Mouse (Mus musculus) midbrain, embryonic 15.5 days (tissue): Measurements from ENCODE around the gene Nipal4. TPM values are rescaled to one million over a fixed set of nuclear protein-coding genes. Genes with fewer than 3 reads are reported as not detected.

Experiments
- ATAC-seq: fragments of 200-750 bp; cut with Nextera tagmentation; replicated peaks from 2 replicates; pipeline ENCODE4 v1.8.0; 2017; ENCODE audit warnings: moderate TSS enrichment
- H3K27ac ChIP-seq: fragments of 300-500 bp; sonication (generic); 2 replicates; pipeline ENCODE4 v1.5.1; 2015; ENCODE audit warnings: mild to moderate bottlenecking, inconsistent platforms
- H3K27me3 ChIP-seq: fragments of 300-500 bp; sonication (generic); replicated peaks from 2 replicates; pipeline ENCODE4 v1.6.1; 2015; ENCODE audit warnings: inconsistent platforms
- H3K36me3 ChIP-seq: fragments of 300-500 bp; sonication (generic); replicated peaks from 2 replicates; pipeline ENCODE4 v1.6.1; 2015; ENCODE audit warnings: inconsistent platforms
- H3K4me1 ChIP-seq: fragments of 300-500 bp; sonication (generic); 2 replicates; pipeline ENCODE4 v1.6.1; 2015; ENCODE audit warnings: inconsistent platforms
- H3K4me2 ChIP-seq: fragments of 300-500 bp; sonication (generic); 2 replicates; pipeline ENCODE4 v1.6.1; 2015; ENCODE audit warnings: inconsistent platforms, mild to moderate bottlenecking, moderate library complexity
- H3K4me3 ChIP-seq: fragments of 300-500 bp; sonication (generic); 2 replicates; pipeline ENCODE4 v1.5.1; 2015; ENCODE audit warnings: mild to moderate bottlenecking, inconsistent platforms
- H3K9ac ChIP-seq: fragments of 300-500 bp; sonication (generic); 2 replicates; pipeline ENCODE4 v1.6.1; 2015; ENCODE audit warnings: mild to moderate bottlenecking, inconsistent platforms
- H3K9me3 ChIP-seq: fragments of 300-500 bp; sonication (generic); 2 replicates; pipeline ENCODE4 v1.6.1; 2016; ENCODE audit warnings: inconsistent platforms
- WGBS: fragments of 180-500 bp; shearing (Covaris S2); methylation state at CpG from one replicate; pipeline ENCODE4 v1.1.7; 2015; ENCODE audit warnings: mixed read lengths; 5-methylcytosine and 5-hydroxymethylcytosine counted together
- polyA plus RNA-seq: library from polyadenylated mRNA; unstranded; fragments of >200 nt; fragmentation: Nextera tagmentation; extraction: Ambion mirVana; gene quantifications from 2 replicates; pipeline ENCODE4 v1.2.1, GENCODE M21; 2015

Nipal4 gene
- polyA plus RNA-seq, 1 experiment from 2014 or later: 0.43 TPM

- H3K9me3 ChIP-seq: no peaks in the 10 kb centered on the region
- H3K27ac ChIP-seq: no peak overlapping the region
- H3K27me3 ChIP-seq: no peaks in the 10 kb centered on the region
- H3K36me3 ChIP-seq: peaks cover 24% of the 10 kb centered on the region; the same call in 1 of the 2 replicates
- H3K9ac ChIP-seq: no peak overlapping the region
- no peak overlapping the region for H3K4me3 ChIP-seq
- no peak overlapping the region for H3K4me2 ChIP-seq
- H3K4me1 ChIP-seq: no peaks in the 10 kb centered on the region
- no peak for ATAC-seq
- WGBS: 91% methylated on average over 11 of the region's 11 CpGs
Observed at GRCm38 (mm10) chr11:46145163-46145875, 21.0 kb downstream of the Nipal4 start.

DNA sequence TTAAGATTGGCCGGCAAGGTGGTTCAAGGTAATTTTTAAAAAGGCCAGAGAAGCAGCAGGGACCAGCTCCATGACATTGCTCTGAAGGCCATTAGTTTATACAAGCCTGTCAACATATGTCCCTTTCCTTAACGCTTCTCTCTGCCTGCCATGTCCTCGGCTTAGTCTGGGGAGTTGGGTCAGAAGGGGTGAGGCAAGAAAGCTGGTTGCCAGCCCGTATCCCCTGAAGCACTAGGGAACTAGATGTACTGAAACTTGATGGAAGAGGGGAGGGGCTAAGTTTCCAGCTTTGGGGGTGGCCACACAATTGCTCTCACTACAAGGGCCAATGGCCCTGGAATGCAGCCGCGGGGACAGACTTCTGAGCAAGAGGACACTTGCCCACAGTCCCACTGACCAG lies 23.0 kb downstream of the Nipal4 start:
- Histone ChIP-seq H3K36me3 (peaks cover 28% of the 10 kb centered on the region; the same call in 1 of the 2 replicates), H3K4me1 (no peaks in the 10 kb centered on the region), H3K9me3 (no peaks in the 10 kb centered on the region), H3K27me3 (no peaks in the 10 kb centered on the region), H3K4me2 (no peak overlapping the region), H3K27ac (no peak overlapping the region), H3K9ac (no peak overlapping the region), H3K4me3 (no peak overlapping the region)
- 87% methylated on average over 6 of the region's 6 CpGs for WGBS
- no peak for ATAC-seq

DNA sequence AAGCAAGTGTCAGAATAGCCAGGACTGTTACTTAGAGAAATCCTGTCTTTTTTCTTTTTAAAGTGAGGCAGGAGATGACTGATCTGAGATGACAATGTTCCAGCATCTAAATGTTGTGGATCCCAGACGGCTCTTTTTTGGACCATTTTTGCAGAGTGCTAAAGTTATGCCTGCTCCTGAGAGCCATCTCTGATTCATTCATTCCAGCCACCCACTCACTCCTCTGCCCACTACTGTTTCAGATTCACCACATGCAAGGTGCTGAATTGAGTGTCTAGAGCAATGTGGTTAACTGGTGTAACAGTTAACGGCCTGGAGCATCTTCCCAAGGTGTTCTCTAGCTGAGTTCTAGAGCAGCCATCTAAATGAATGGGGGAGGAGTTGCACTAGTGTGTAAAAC lies 31.4 kb downstream of the Nipal4 start:
- Histone ChIP-seq H3K27ac (no peak overlapping the region), H3K9me3 (no peaks in the 10 kb centered on the region), H3K4me1 (no peaks in the 10 kb centered on the region), H3K4me2 (no peak overlapping the region), H3K27me3 (no peaks in the 10 kb centered on the region), H3K36me3 (peaks cover 9% of the 10 kb centered on the region; the same call in 1 of the 2 replicates), H3K9ac (no peak overlapping the region), H3K4me3 (no peak overlapping the region)
- 85% methylated on average over 2 of the region's 2 CpGs for WGBS
- no peak for ATAC-seq

GRCm38 (mm10) chr11:46131022-46131986 lies 35.0 kb downstream of the Nipal4 start:
- Histone ChIP-seq H3K27ac (no peak overlapping the region), H3K4me1 (no peaks in the 10 kb centered on the region), H3K4me2 (no peak overlapping the region), H3K9me3 (no peaks in the 10 kb centered on the region), H3K9ac (no peak overlapping the region), H3K36me3 (peaks cover 8% of the 10 kb centered on the region; the same call in 1 of the 2 replicates), H3K27me3 (no peaks in the 10 kb centered on the region), H3K4me3 (no peak overlapping the region)
- no peak for ATAC-seq
- 93% methylated on average over 17 of the region's 17 CpGs for WGBS

- Histone ChIP-seq H3K4me1 (no peaks in the 10 kb centered on the region), H3K4me2 (no peak overlapping the region), H3K27me3 (no peaks in the 10 kb centered on the region), H3K4me3 (no peak overlapping the region), H3K36me3 (peaks cover 6% of the 10 kb centered on the region; the same call in 1 of the 2 replicates), H3K9me3 (no peaks in the 10 kb centered on the region), H3K9ac (no peak overlapping the region), H3K27ac (no peak overlapping the region)
- no peak for ATAC-seq
- 70% methylated on average over 9 of the region's 9 CpGs for WGBS
Observed at GRCm38 (mm10) chr11:46128548-46128945, 37.8 kb downstream of the Nipal4 start.

- no peak for ATAC-seq
- Histone ChIP-seq H3K9me3 (no peaks in the 10 kb centered on the region), H3K27ac (no peak overlapping the region), H3K4me1 (no peaks in the 10 kb centered on the region), H3K36me3 (peaks cover 6% of the 10 kb centered on the region; the same call in 1 of the 2 replicates), H3K4me3 (no peak overlapping the region), H3K9ac (no peak overlapping the region), H3K4me2 (no peak overlapping the region), H3K27me3 (no peaks in the 10 kb centered on the region)
- 82% methylated on average over 15 of the region's 15 CpGs for WGBS
Observed at GRCm38 (mm10) chr11:46127621-46128547, 38.4 kb downstream of the Nipal4 start.

- H3K4me2 ChIP-seq: no peak overlapping the region
- WGBS: 92% methylated on average over 11 of the region's 11 CpGs
Observed at GRCm38 (mm10) chr11:46126827-46127410, 39.4 kb downstream of the Nipal4 start.

DNA sequence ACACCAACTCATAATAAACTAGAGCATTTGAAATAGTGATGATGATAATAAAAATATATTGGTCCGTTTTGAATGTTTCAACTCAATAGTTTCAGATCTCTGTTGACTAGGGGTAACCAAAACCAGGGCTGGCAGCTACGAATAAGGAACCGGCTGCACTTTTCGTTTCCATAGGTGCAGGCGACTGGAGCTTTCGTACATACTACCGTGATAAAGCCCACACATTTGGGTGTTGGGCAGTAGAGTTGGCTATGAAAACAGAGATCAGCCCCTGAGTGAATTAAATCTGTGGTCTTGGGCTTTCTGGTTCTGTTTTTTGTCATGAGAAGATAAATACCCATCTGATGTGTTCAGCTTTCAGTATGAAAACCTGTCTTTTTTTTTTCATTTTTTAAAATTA lies 40.0 kb downstream of the Nipal4 start:
- H3K4me1 ChIP-seq: no peaks in the 10 kb centered on the region
- no peak for ATAC-seq
- 96% methylated on average over 7 of the region's 7 CpGs for WGBS
- no peaks in the 10 kb centered on the region for H3K27me3 ChIP-seq
- peaks cover 6% of the 10 kb centered on the region for H3K36me3 ChIP-seq
- no peak overlapping the region for H3K4me3 ChIP-seq
- no peak overlapping the region for H3K9ac ChIP-seq
- H3K27ac ChIP-seq: no peak overlapping the region
- no peak overlapping the region for H3K4me2 ChIP-seq
- no peaks in the 10 kb centered on the region for H3K9me3 ChIP-seq

More at GRCm38 (mm10) chr11:46126827-46127410, 39.4 kb downstream of the Nipal4 start:
- no peak for ATAC-seq
- Histone ChIP-seq H3K27ac (no peak overlapping the region), H3K9ac (no peak overlapping the region), H3K4me3 (no peak overlapping the region), H3K4me1 (no peaks in the 10 kb centered on the region), H3K9me3 (no peaks in the 10 kb centered on the region), H3K27me3 (no peaks in the 10 kb centered on the region), H3K36me3 (peaks cover 6% of the 10 kb centered on the region; the same call in 1 of the 2 replicates)

- H3K9ac ChIP-seq: no peak overlapping the region
- no peaks in the 10 kb centered on the region for H3K9me3 ChIP-seq
- H3K4me3 ChIP-seq: no peak overlapping the region
- peaks cover 6% of the 10 kb centered on the region for H3K36me3 ChIP-seq
- H3K4me1 ChIP-seq: no peaks in the 10 kb centered on the region
- H3K4me2 ChIP-seq: no peak overlapping the region
- 92% methylated on average over 7 of the region's 7 CpGs for WGBS
- no peak for ATAC-seq
- no peak overlapping the region for H3K27ac ChIP-seq
- no peaks in the 10 kb centered on the region for H3K27me3 ChIP-seq
Observed at GRCm38 (mm10) chr11:46125835-46126229, 40.5 kb downstream of the Nipal4 start.

DNA sequence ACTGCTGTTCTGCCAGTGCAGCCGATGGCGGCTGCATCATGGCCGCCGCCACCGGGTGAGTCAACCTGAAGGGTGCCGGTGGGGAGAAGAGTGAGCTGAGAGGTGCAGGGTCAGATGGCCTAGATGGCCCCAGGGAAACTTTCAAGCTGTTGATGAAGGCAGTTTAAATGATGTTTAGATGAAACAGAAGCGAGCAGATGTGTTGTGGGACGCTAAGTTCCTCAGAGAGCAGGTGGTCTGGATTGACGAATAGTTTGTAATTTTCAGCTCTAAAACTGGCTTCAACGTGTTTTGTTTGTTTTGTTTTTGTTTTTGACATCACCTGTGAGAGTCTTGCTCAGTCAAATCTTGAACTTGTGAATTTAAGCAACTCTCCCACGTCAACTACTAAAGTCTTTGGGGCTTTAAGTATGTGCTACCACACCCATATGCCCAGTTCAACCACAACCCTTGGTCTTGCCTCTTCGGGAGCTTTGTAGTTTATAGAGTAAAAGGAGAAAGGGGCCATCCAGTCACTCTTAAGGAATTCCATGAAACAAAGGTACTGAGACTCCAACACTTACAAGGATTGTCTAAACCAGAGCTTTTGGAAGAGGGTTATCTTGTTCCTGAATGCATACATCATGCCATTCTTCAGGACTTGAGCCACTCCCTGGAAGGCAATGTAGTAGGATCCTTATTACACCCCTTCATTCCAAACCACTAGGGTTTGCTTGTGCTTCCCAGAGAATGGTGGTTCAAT lies 41.0 kb downstream of the Nipal4 start:
- H3K9ac ChIP-seq: no peak overlapping the region
- WGBS: 94% methylated on average over 12 of the region's 12 CpGs
- H3K27ac ChIP-seq: no peak overlapping the region
- no peak for ATAC-seq
- H3K9me3 ChIP-seq: no peaks in the 10 kb centered on the region
- no peaks in the 10 kb centered on the region for H3K27me3 ChIP-seq
- H3K36me3 ChIP-seq: peaks cover 6% of the 10 kb centered on the region
- no peaks in the 10 kb centered on the region for H3K4me1 ChIP-seq
- H3K4me3 ChIP-seq: no peak overlapping the region
- no peak overlapping the region for H3K4me2 ChIP-seq

- Histone ChIP-seq H3K4me1 (no peaks in the 10 kb centered on the region), H3K9ac (no peak overlapping the region), H3K27me3 (no peaks in the 10 kb centered on the region), H3K4me2 (no peak overlapping the region), H3K4me3 (no peak overlapping the region), H3K9me3 (no peaks in the 10 kb centered on the region), H3K27ac (no peak overlapping the region), H3K36me3 (peaks cover 1% of the 10 kb centered on the region)
- WGBS: 96% methylated on average over 8 of the region's 8 CpGs
- ATAC-seq: no peak
Observed at GRCm38 (mm10) chr11:46123328-46123866, 42.9 kb downstream of the Nipal4 start.
